Mouse (Mus musculus) heart, adult 2 months (tissue): ENCODE measurements around the gene Pus3.

Experiments used
- CTCF ChIP-seq: fragments of 200-600 bp; IDR thresholded peaks from 2 replicates; pipeline ENCODE4 v1.8.1; 2022; ENCODE audit warnings: antibody characterized with exemption, mild to moderate bottlenecking, moderate library complexity
- EP300 ChIP-seq: fragments of 200-500 bp; IDR thresholded peaks from 2 replicates; pipeline ENCODE4 v1.6.1; 2011; ENCODE audit warnings: low read depth, low read length, control low read depth; ENCODE audit not compliant: insufficient read depth
- POLR2A ChIP-seq: fragments of 200-500 bp; IDR thresholded peaks from 2 replicates; pipeline ENCODE4 v1.6.1; 2011; ENCODE audit warnings: mild to moderate bottlenecking, low read depth, low read length, control low read depth; ENCODE audit not compliant: insufficient read depth

DNA sequence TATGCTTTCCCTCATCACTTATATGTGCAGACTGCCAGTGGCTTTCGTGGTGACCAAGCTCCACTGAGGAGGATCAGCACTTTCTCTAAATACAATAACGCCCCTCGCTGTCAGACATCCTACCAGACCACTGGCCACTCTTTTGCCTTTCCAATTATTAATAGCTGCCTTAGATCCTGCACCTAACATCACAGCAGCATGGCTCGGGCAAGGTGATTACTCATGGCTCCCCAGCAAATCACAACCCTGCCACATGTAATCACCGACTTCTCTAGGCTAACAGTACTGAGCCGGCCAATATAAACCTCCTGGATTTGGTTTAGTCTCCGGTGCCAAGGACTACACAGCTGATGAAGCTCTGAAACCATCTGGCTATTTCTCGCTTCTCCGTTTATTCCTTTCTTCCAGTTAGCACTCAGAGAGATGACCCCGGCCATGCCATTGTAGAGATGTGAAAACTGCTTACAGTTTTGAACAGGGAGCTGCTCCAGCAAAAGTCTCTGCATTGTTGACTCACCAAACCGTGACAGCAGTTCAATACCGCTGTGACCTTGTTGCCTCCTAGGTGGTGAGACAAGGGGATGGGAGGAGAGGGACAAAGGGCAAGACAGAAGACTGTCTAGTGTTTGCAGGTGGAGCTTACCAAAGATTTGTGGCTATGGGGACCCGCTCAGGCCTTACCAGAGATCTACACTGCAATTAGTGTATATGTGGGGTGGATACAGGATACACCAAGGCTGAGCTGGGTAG, 19.2 kb upstream of the Pus3 start:
- TF ChIP-seq CTCF (no peak), EP300 (no peak), POLR2A (no peak)
